Mouse (Mus musculus): ENCODE measurements at regions not wholly inside any gene's neighbourhood (a gene's known extent, or its start where the extent isn't known, plus 50 kb on each side); places are given as distances from the start of the nearest gene placed in this dataset.

DNA sequence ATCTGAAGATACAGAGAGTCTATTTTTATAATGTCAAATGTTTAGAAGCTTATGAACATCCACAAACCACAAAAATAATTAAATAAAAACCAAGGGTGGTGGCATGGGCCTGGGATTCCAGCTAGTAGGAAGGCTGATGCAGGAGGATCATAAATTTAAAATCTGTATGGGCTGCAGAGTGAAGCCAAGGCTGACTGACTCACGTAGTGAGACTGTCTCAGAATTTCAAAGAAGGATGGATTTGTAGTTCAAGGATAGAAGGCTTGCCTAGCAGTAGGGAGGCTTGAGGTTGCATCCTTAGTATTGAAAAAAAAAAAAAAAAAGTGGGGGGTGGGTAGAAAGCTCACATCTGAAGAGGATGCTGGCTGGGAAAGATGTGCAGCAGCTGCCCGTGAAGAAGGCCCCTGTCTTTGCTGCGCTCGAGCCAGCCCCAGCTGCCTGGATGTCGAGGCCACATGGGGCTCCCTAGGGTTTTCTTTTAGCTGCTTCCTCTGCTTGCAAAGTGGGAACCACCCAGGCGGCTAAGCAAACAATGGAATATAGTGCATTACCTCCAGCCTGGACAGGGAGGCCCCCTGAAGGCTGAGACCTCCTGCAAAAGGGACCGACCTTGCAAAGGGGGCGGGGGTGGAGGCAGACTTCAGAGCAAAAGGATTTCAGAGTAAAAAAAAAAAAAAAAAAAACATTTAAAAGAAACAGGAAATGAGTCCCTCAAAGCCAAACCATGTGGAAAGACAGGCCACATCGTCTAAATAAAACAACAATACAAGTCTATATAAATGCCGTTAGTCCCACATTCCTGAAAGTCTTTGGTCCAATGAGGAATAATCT is 101.3 kb downstream of the Tmco5 start:
- peak in 1 of 2 experiments; percentile 26 for DNase-seq (ENCODE audit: low spot score in 2 of 2)

GRCm38 (mm10) chr2:116980692-116981091 is 102.2 kb downstream of the Tmco5 start:
- no peak for DNase-seq (ENCODE audit: low spot score in 2 of 2)

DNA sequence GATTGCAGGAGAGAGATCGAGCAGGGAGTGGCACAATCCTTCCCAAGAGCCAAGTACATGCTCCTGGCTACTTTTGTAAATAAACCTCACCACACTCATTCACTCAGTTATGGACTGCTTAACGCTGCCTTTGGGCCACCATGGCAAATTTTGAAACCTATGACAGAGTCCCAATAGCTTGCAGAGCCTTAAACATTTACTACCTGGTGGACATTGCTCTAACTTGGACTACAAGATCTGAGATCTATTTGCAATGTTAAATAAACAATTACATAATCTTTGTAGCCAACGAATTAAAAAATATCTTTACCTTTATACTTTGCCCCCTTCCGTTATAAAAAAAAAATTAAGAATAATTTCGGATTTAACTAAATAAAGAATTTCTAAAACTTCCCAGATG is 104.9 kb downstream of the Tmco5 start:
- DNase-seq (ENCODE audit: low spot score in 2 of 2) = no peak

DNA sequence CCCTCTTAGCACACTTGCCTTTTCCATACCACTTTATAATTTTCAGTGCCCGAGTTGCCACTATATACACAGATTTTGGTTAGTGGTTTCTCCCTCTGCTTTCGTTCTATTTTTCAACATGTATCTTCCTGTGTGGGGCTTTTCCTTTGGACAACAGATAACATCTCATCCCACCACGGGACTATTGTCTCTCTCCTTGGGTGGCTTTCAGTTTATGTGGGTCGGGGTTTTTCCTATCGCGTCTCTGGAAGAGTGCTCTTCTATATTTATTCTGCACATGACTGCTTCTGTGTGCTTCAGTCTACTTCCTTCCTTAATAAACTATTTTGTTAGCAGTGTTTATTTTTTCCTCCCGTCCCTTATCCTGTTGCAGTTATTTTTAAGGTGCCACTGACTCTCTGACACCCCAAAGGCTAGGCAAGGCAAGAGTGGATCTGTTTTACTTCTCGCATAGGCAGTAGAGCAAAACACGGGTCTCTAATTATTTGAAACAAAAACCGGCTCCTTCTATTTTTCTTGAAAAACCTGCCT is 105.4 kb downstream of the Tmco5 start:
- no peak for DNase-seq (ENCODE audit: low spot score in 2 of 2)

- no peak for DNase-seq (ENCODE audit: low spot score in 2 of 2)
Observed at GRCm38 (mm10) chr2:116984597-116984996, 106.1 kb downstream of the Tmco5 start.

GRCm38 (mm10) chr2:116985549-116985948 is 107.1 kb downstream of the Tmco5 start:
- no peak for DNase-seq (ENCODE audit: low spot score in 2 of 2)

DNA sequence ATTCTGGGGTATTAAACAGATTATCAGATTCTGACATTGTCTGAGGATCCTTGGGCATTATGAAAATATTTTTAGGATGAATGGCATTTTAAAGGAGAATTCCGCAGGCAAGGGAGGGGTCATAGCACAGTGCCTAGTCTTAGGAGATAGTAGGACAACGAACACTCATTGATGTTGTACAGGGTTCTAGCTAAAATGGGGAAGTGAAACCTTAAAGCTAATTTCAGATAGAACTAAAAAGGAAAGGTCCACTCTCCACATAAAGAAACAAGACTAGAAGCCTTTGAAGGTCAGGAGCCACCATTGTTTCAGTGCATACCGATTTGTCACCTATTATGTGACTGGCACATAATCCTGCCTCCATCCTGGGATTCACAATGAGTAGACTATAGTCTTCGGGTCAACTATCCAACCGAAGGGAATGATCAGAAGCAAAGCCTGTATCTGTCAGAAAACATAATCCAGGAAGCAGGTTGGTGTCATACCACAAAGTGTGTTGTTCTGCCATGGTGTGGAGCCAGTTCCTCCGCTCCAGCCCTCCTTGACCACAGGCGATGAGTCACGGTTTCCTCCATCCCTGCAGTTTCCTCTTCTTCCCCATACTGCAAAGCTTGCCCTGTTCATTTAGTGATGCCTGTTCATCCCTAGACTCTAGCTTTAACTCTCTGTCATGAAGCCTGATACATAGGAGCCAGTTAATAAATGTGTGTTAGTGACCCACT is 110.6 kb downstream of the Tmco5 start:
- no peak for DNase-seq (ENCODE audit: low spot score in 2 of 2)

DNA sequence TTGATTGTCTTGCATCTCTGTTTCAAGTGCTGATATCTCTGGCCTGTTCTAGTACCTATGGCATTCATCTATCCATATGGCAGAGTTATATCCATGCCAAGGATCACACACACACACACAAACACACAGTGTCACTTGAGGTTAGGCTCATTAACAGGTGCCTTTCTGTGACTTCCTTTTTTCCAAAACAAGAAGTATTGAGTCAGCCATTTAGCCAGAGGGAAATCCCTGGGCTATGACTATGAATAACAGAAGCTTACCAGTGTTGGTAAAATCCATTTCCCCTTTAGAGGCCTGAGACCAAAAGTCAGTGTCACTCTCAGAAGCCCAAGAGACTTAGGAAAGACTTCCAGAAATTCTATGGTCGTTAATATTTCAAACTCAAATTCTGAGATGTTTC is 111.6 kb downstream of the Tmco5 start:
- DNase-seq (ENCODE audit: low spot score in 2 of 2) = no peak

- DNase-seq (ENCODE audit: low spot score in 2 of 2) = no peak
Observed at GRCm38 (mm10) chr2:116991561-116992042, 113.1 kb downstream of the Tmco5 start.

DNA sequence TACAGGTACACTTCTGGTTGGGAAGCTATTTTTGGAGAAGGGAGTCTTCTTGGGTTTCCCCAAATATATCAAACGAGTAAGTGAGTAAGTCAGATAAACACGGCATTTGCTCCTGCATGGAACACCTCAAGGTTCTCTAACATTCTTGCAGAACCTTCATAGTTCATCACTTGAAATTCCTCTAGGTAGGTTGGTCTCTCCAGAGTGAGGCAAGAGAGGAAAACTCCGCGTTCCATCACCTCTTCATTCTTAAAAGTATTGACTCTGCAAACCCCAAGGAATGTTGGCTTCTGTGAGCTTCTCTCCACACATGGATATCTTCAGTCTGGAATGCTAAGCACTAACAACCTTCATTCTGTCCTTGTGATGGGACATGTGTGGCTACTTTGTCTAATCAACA is 115.2 kb downstream of the Tmco5 start:
- DNase-seq (ENCODE audit: low spot score in 2 of 2) = no peak

- DNase-seq (ENCODE audit: low spot score in 2 of 2) = no peak
Observed at GRCm38 (mm10) chr2:116996302-116996701, 117.8 kb downstream of the Tmco5 start.

DNA sequence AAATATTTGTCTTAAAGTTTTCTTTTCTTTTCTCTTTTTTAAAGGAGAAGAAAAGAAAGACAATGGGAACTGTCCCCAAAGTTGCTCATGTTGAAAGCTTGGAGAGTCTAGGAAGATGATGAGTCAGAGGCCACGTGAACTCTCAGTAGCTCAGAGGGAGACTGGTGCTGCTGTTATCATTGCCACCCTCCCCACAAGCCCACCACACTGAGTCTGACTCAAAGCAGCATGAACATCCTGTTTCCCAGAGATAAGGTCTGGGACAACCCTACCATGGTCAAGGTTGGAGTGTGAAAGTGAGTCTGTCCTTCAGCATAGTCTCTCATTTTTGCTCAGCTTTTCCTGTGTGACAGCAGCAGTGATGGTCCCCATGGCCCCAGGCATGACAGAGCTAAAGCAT is 120.3 kb downstream of the Tmco5 start:
- DNase-seq (ENCODE audit: low spot score in 2 of 2) = no peak

DNA sequence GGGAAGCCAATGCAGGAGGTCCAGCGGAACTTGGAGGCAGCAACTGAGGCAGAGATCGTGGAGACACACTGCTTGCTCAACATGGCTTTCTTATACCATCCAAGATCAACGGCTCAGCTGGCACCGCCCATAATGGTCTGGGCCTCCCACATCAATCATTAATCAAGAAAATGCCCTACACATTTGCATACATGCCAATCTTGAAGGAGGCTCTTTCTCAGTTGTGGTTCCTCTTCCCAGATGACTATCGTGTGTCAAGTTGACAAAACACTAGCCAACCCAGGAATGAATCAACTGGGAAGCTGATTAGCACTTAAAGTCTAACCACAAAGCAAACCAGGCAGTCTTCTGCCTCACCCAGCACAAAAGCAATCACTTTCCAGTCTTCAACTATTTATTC is 121.1 kb downstream of the Tmco5 start:
- DNase-seq (ENCODE audit: low spot score in 2 of 2) = no peak

DNA sequence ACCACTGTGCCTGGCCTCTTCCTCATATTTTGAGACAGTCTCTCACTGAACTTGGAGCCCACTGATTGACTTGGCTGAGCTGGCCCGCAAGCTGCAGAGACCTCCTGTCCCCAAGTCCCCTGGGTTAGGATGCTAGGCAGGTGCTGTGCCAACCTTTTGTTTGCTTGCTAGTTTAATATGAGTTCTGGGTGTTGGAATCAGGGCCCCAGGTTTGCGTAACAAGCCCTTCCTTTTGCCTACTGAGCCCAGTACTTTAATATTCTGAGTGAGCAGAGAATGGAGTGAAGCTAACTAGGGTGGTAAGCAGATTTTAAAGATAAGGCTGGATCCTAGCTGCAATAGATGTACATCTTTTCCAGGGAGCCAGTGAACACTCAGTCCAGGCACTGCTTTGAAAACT is 117.2 kb upstream of the Spred1 start:
- no peak for DNase-seq (ENCODE audit: low spot score in 2 of 2)

DNA sequence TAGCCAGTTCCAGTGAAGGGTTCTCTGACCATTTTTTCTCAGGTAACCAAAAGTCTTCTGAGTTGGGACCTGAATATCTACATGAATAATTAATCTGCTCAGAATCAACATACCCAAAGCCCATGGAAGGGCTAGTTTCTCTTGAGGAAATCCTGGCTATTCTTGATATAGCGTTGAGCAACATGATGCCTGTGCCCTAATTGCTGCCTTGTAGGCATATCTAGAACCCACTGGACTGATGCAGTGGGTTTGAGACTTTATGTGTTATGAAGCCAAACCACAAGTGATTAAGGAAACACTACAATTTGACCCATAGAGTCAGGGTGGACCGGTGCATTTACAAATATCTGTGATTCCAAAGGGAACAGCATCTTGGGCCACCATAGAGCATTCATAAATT is 114.3 kb upstream of the Spred1 start:
- no peak for DNase-seq (ENCODE audit: low spot score in 2 of 2)

- no peak for DNase-seq (ENCODE audit: low spot score in 2 of 2)
Observed at GRCm38 (mm10) chr2:117008922-117009321, 112.3 kb upstream of the Spred1 start.

- DNase-seq (ENCODE audit: low spot score in 2 of 2) = no peak
Observed at GRCm38 (mm10) chr2:117010001-117010400, 111.2 kb upstream of the Spred1 start.

DNA sequence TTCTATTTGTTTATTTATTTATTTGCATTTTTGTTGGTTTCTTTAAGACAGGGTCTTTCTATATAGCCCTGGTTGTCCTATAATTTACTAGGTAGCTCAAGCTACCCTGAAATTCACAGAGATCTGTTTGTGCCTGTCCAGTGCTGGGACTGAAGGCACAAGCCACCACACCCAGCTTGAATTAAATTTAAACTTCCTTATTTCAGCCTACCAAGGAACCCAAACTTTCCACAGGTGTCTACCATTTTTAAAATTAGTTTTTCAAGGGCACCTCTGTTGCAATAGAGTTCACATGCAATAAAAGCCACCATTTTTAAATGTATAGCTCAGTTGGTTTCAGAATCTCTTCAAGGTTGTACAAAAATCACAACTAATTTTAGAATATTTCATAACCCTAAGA is 110.2 kb upstream of the Spred1 start:
- DNase-seq (ENCODE audit: low spot score in 2 of 2) = no peak

DNA sequence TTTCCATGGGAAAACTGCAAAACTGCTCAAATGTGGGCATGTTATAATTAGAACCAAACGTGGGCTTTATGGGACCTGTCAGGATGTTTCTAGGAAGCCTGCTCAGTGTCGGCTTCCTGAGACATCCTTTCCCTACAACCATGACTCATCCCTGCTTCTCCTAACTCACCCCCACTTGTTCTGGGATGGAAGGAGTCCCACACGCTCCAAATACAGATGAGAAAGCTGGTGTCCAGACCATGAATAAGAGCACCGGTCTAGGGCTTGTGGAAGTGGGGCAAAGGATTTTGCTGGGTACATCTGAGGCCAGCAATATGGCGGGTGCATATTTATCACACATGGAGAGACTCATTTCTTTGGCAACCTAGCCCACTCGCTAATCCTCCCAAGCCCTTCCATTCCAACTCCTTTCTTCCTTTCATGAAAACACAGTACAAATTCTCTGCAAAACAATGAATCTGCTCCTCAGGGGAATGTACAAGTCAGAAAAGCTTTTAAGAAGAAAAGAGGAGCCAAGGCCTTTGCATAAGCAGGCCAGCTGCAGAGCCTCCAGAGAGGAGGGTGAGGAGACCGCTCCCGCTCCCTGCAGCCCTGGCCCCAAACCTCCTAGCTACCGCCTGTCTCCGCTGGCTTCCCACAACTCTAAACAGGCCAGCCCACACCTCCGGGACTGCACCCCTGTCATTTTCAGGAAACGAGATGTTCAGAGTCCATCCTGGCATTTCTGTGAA is 103.1 kb upstream of the Spred1 start:
- DNase-seq (ENCODE audit: low spot score in 2 of 2) = peak; percentile 32 to 51

DNA sequence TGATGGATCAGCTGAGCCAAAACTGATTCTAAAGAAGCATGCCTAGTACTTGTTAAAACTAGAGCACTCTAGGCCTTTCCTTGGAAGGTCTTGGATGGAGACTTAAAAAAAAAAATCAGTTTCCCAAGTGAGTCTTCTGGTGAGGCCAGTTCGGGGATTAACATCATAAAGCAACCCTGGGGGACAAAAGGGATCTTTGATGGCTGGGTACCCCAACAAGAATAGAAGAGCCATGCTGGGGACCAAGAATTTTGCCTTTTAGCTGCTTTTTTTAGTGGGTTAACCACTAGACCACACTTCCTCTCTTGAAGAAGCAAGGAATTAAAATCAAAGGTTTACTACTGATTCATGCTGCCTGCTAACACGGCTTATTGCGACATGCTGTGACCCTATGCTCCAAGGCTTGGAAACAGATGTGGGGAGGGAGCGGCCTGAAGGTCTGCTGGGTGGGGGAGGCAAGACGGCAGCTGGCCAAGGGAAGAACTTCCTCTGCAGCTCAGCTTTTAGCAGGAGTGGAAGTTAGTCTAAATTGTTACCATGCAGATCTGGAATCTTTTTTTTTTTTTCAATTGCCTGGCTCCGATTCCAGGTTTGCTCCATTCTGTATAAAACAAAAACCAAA is 102.1 kb upstream of the Spred1 start:
- peak; percentile 18 to 20 for DNase-seq (ENCODE audit: low spot score in 2 of 2)

GRCm38 (mm10) chr2:117019552-117019951 is 101.6 kb upstream of the Spred1 start:
- DNase-seq (ENCODE audit: low spot score in 2 of 2) = no peak

GRCm38 (mm10) chr2:117021787-117022186 is 99.4 kb upstream of the Spred1 start:
- no peak for DNase-seq (ENCODE audit: low spot score in 2 of 2)
